Mouse (Mus musculus) lung, postnatal 25 days (tissue): ENCODE data around the gene Soga3.
A peak's percentile ranks its signal among the peaks of the same experiment; 100 is the strongest.

Source experiments
- DNase-seq: peaks from one replicate; pipeline ENCODE4 v3.0.0; 2022; ENCODE audit warnings: low spot score

Gene Soga3

DNA sequence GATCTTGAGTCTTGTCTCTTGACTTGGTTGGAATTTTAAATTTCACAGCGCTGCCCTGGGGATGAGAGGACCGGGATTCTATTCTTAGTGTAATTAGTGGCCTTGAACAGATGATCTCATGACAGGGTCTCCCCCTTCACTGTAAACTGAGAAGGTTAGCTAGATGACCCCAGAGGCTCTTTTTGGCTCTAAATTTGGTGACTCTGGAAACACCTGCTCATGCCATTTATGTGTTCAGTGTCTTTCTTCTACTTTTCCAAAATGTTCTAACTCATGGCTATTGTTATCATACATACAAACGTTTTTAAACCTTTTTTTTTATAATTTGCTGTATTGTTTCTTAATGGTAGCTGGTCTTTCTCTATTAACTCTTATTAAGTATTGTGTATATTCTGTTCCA, 65.1 kb downstream of the Soga3 start:
- no peak for DNase-seq

DNA sequence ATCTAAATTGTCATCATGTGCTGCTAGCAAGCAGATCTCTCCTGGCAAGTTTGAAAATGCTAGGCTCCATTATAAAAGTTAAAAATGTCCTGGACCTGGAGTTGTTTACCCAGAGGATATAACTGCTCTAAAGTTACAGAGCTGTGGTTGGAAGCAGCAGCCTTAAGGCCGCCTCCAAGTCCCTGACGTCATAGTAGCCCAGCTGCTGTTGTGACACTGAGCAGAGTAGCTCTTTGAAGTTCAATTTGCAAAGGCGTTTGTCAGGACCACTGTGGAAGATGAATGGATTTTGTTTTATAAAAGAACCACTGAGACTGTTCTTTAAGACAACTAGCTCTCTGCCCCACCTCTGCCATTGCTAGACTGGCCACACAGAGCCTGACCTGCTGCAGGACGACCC, 67.8 kb downstream of the Soga3 start, which contains the start of gene 9330159F19Rik:
Gene 9330159F19Rik, plus strand, starts transcription at position 154 of the 400 bp plus-strand sequence.
- DNase-seq: peak; percentile 29

DNA sequence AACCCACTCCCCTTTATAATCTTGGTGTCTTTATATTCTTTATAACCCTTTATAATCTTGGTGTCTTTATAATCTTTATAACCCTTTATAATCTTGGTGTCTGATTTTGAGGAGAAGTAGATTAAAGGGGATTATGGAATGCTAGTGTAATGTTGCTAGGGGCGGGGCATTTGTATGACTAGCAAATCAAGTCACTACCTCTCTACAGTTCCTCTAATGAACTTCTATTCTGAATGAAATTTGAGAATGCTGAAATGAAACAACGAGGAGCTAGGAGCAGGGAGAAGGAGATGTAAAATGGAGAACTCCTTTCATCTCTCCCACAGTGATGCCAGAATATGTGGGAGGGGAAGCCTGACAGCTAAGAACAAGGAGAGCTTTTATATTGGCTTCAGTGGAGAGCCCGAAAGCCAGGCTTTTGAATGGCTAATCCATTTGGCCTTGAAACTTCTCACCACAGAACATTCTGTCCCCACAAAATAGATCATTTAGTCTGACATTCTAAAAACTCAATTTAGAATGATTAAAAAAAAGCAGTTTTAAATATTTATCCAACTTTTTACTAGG, 70.0 kb downstream of the Soga3 start:
- no peak for DNase-seq

GRCm38 (mm10) chr10:29216957-29217356, 73.3 kb downstream of the Soga3 start:
- no peak for DNase-seq

DNA sequence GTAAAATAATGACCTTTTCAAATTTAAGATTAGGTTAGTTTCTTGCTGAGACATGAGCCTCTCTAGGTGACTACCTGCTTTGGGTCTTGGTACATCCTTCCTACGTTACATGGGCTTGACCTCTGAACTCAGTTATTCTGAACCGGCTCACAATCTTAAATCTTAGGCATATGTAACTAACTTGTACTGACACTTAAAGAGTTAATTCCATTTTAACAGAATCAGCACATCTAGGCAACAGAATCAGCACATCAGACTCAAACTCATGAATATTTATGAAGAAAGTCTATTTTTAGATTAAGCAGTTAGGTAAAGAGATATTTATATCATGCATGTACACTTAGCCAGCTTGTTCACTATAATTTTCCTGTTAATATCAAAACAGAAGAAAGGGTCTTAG, 73.8 kb downstream of the Soga3 start:
- DNase-seq: no peak

GRCm38 (mm10) chr10:29225329-29225728, 81.7 kb downstream of the Soga3 start:
- peak; percentile 13 for DNase-seq

DNA sequence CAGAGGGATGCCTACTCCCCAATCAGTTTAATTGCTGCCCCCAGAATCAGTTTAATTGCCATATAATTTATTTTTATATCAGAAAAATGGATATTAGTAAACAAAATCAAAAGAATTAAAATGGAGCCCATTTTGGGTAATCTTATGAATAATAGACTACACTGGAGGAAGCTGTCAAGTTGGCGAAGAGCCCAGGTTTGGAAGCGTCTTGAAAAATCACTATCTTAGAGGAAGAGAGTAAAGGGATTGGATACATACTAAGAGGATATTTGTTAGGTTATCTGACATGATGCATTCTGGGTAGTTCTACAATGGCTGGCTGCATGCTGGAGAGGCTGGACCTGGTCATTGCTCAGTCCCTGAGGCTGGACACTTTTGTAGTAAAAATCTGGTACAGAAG, 87.6 kb downstream of the Soga3 start:
- DNase-seq: no peak
